Mouse (Mus musculus) stomach, postnatal 0 days (tissue): ENCODE results near the gene Gm42791.

Experiments
- CTCF ChIP-seq: IDR thresholded peaks from 2 replicates; pipeline ENCODE4 v1.5.1; 2016; ENCODE audit warnings: antibody characterized with exemption, low read depth, mild to moderate bottlenecking, moderate library complexity
- EP300 ChIP-seq: optimal IDR thresholded peaks from 2 replicates; pipeline ENCODE3; 2016; ENCODE audit warnings: antibody characterized with exemption

GRCm38 (mm10) chr5:148909402-148909801 is 85.5 kb downstream of the Gm42791 start:
- TF ChIP-seq CTCF (peak; percentile 74), EP300 (no peak)
